Mouse (Mus musculus) hindbrain, embryonic 16.5 days (tissue): ENCODE data around the gene Mslnl. TPM values are rescaled to one million over a fixed set of nuclear protein-coding genes. Genes with fewer than 3 reads are reported as not detected.

Source experiments
- ATAC-seq: fragments of 200-750 bp; cut with Nextera tagmentation; 2 replicates; pipeline ENCODE4 v1.8.0; 2017; ENCODE audit warnings: moderate TSS enrichment, moderate library complexity
- H3K27ac ChIP-seq: fragments of 300-500 bp; sonication (generic); 2 replicates; pipeline ENCODE4 v1.5.1; 2014; ENCODE audit warnings: low read depth, mild to moderate bottlenecking, control low read depth, low read length, moderate library complexity
- H3K27me3 ChIP-seq: fragments of 300-500 bp; sonication (generic); replicated peaks from 2 replicates; pipeline ENCODE4 v1.6.1; 2014; ENCODE audit warnings: low read length; ENCODE audit not compliant: control insufficient read depth, insufficient read depth
- H3K36me3 ChIP-seq: fragments of 300-500 bp; sonication (generic); 2 replicates; pipeline ENCODE4 v1.6.1; 2014; ENCODE audit warnings: mild to moderate bottlenecking, low read length, moderate library complexity, mixed read lengths; ENCODE audit not compliant: control insufficient read depth, insufficient read depth
- H3K4me1 ChIP-seq: fragments of 300-500 bp; sonication (generic); 2 replicates; pipeline ENCODE4 v1.6.1; 2014; ENCODE audit warnings: low read depth, low read length; ENCODE audit not compliant: control insufficient read depth, insufficient read depth
- H3K4me2 ChIP-seq: fragments of 300-500 bp; sonication (generic); 2 replicates; pipeline ENCODE4 v1.6.1; 2014; ENCODE audit warnings: mild to moderate bottlenecking, low read length, control low read depth, moderate library complexity
- H3K4me3 ChIP-seq: fragments of 300-500 bp; sonication (generic); 2 replicates; pipeline ENCODE4 v1.5.1; 2014; ENCODE audit warnings: mild to moderate bottlenecking, low read length, control low read depth, moderate library complexity
- H3K9ac ChIP-seq: fragments of 300-500 bp; sonication (generic); 2 replicates; pipeline ENCODE4 v1.6.1; 2014; ENCODE audit warnings: low read depth, mild to moderate bottlenecking, control low read depth, low read length, moderate library complexity
- H3K9me3 ChIP-seq: fragments of 300-500 bp; sonication (generic); 2 replicates; pipeline ENCODE4 v1.6.1; 2014; ENCODE audit warnings: mild to moderate bottlenecking, low read length, moderate library complexity; ENCODE audit not compliant: control insufficient read depth
- WGBS: fragments of 180-500 bp; shearing (Covaris S2); extraction: QIAGEN DNeasy Blood & Tissue Kit; methylation state at CpG from one replicate; pipeline ENCODE4 v1.1.7; 2014; 5-methylcytosine and 5-hydroxymethylcytosine counted together
- polyA plus RNA-seq: library from polyadenylated mRNA; unstranded; fragments of >200 nt; fragmentation: Nextera tagmentation; extraction: Ambion mirVana; gene quantifications from 2 replicates; pipeline ENCODE4 v1.2.1, GENCODE M21; 2015

Mslnl gene
- polyA plus RNA-seq, 1 experiment from 2014 or later = not detected

- H3K27ac ChIP-seq = no peak within 1 kb of the TSS
- ATAC-seq = peak; percentile 89
- under 1% methylated on average over 37 of the region's 37 CpGs for WGBS
- peak within 1 kb of the TSS; percentile 75 for H3K9ac ChIP-seq
- H3K36me3 ChIP-seq = no peaks in the 10 kb centered on the region
- peak within 1 kb of the TSS; percentile 69 for H3K4me2 ChIP-seq
- H3K27me3 ChIP-seq = no peaks in the 10 kb centered on the region; the same call in 1 of the 2 replicates
- peak within 1 kb of the TSS; percentile 62 for H3K4me3 ChIP-seq
- peaks cover 7% of the 10 kb centered on the region for H3K4me1 ChIP-seq
- no peaks in the 10 kb centered on the region for H3K9me3 ChIP-seq
Observed at GRCm38 (mm10) chr17:25773549-25774120, 37.8 kb downstream of the Mslnl start, which contains the start of gene Narfl. Narfl (plus strand) TSS chr17:25773776.

- H3K36me3 ChIP-seq = peaks cover 8% of the 10 kb centered on the region; the same call in 1 of the 2 replicates
- H3K27me3 ChIP-seq = no peaks in the 10 kb centered on the region
- no peak overlapping the region for H3K4me2 ChIP-seq
- H3K9me3 ChIP-seq = no peaks in the 10 kb centered on the region
- 84% methylated on average over 10 of the region's 10 CpGs for WGBS
- H3K27ac ChIP-seq = no peak overlapping the region
- H3K4me1 ChIP-seq = peaks cover 7% of the 10 kb centered on the region
- H3K4me3 ChIP-seq = no peak overlapping the region
- no peak overlapping the region for H3K9ac ChIP-seq
- no peak for ATAC-seq
Observed at GRCm38 (mm10) chr17:25775318-25776062, 39.6 kb downstream of the Mslnl start.

GRCm38 (mm10) chr17:25777948-25778347 lies 42.1 kb downstream of the Mslnl start:
- H3K4me1 ChIP-seq = peaks cover 11% of the 10 kb centered on the region
- H3K27me3 ChIP-seq = no peaks in the 10 kb centered on the region
- no peak overlapping the region for H3K27ac ChIP-seq
- ATAC-seq = no peak
- 94% methylated on average over 5 of the region's 5 CpGs for WGBS
- H3K36me3 ChIP-seq = peaks cover 22% of the 10 kb centered on the region
- no peak overlapping the region for H3K9ac ChIP-seq
- H3K4me3 ChIP-seq = no peak overlapping the region
- no peaks in the 10 kb centered on the region for H3K9me3 ChIP-seq
- no peak overlapping the region for H3K4me2 ChIP-seq

- Histone ChIP-seq H3K9ac (no peak overlapping the region), H3K4me3 (no peak overlapping the region), H3K27ac (no peak overlapping the region), H3K4me1 (peaks cover 24% of the 10 kb centered on the region), H3K27me3 (no peaks in the 10 kb centered on the region), H3K36me3 (peaks cover 22% of the 10 kb centered on the region), H3K4me2 (no peak overlapping the region), H3K9me3 (no peaks in the 10 kb centered on the region)
- 85% methylated on average over 6 of the region's 6 CpGs for WGBS
- no peak for ATAC-seq
Observed at GRCm38 (mm10) chr17:25781339-25781738, 45.5 kb downstream of the Mslnl start.

GRCm38 (mm10) chr17:25783086-25783485 lies 47.2 kb downstream of the Mslnl start:
- peak overlapping the region; percentile 87; the same call in 1 of the 2 replicates for H3K4me2 ChIP-seq

GRCm38 (mm10) chr17:25783861-25784574 lies 48.2 kb downstream of the Mslnl start:
- H3K27me3 ChIP-seq = no peaks in the 10 kb centered on the region
- peaks cover 27% of the 10 kb centered on the region for H3K36me3 ChIP-seq
- ATAC-seq = no peak

More at GRCm38 (mm10) chr17:25783086-25783485, 47.2 kb downstream of the Mslnl start:
- peaks cover 24% of the 10 kb centered on the region for H3K4me1 ChIP-seq
- H3K4me3 ChIP-seq = no peak overlapping the region
- H3K27ac ChIP-seq = peak overlapping the region; percentile 45; the same call in 1 of the 2 replicates
- WGBS = 54% methylated on average over 7 of the region's 7 CpGs
- no peaks in the 10 kb centered on the region for H3K27me3 ChIP-seq
- 0 out of 2 replicates have a peak overlapping the region, but pooled peaks have one; percentile 39 for H3K9ac ChIP-seq
- no peak for ATAC-seq
- H3K36me3 ChIP-seq = peaks cover 25% of the 10 kb centered on the region
- no peaks in the 10 kb centered on the region for H3K9me3 ChIP-seq

GRCm38 (mm10) chr17:25785281-25785745 lies 49.5 kb downstream of the Mslnl start, which contains the start of gene Haghl:
Haghl (minus strand) TSS chr17:25785673.
- Histone ChIP-seq H3K9me3 (no peaks in the 10 kb centered on the region), H3K27me3 (no peaks in the 10 kb centered on the region), H3K36me3 (peaks cover 29% of the 10 kb centered on the region), H3K4me1 (peaks cover 25% of the 10 kb centered on the region), H3K27ac (peak within 1 kb of the TSS; percentile 93), H3K4me2 (peak within 1 kb of the TSS; percentile 87), H3K4me3 (peak within 1 kb of the TSS; percentile 70), H3K9ac (peak within 1 kb of the TSS; percentile 80)
- peak; percentile 86 for ATAC-seq
- WGBS = 1% methylated on average over 23 of the region's 23 CpGs

More at GRCm38 (mm10) chr17:25783861-25784574, 48.2 kb downstream of the Mslnl start:
- Histone ChIP-seq H3K4me1 (peaks cover 24% of the 10 kb centered on the region), H3K9ac (peak overlapping the region; percentile 80), H3K27ac (no peak overlapping the region; the same call in 1 of the 2 replicates), H3K4me3 (peak overlapping the region; percentile 70), H3K9me3 (no peaks in the 10 kb centered on the region), H3K4me2 (peak overlapping the region; percentile 87)
- 79% methylated on average over 15 of the region's 15 CpGs for WGBS

GRCm38 (mm10) chr17:25786280-25786679 lies 50.4 kb downstream of the Mslnl start, which contains the start of gene Ccdc78:
Ccdc78 (plus strand) TSS chr17:25786580.
- H3K4me3 ChIP-seq = peak within 1 kb of the TSS; percentile 70
- peak within 1 kb of the TSS; percentile 80 for H3K9ac ChIP-seq
- H3K27me3 ChIP-seq = no peaks in the 10 kb centered on the region
- peak within 1 kb of the TSS; percentile 93 for H3K27ac ChIP-seq
- no peaks in the 10 kb centered on the region for H3K9me3 ChIP-seq
- ATAC-seq = no peak
- WGBS = 83% methylated on average over 3 of the region's 3 CpGs
- H3K36me3 ChIP-seq = peaks cover 23% of the 10 kb centered on the region
- peaks cover 35% of the 10 kb centered on the region for H3K4me1 ChIP-seq
- H3K4me2 ChIP-seq = peak within 1 kb of the TSS; percentile 87
